Mouse (Mus musculus) mouse embryonic stem cell (cell line): ENCODE results near the gene Mgat1.
"Not testable (repeated sequence)": the region's sequence is repeated elsewhere in the genome, so short reads cannot be mapped to it uniquely, and the experiment has no call there.

Experiments used
- in situ Hi-C, 2 experiments: fragments of 300-500 bp; cut with MboI; formaldehyde crosslinking; loops; 1 replicate in 1 of 2; 3 replicates in 1 of 2; pipeline ENCODE4 v1.14.3; 2019 to 2020; ENCODE audit warnings: low sequenced_read_pairs in 2 of 2, low pct_unique_long_range_greater_than_20kb in 1 of 2, mixed read lengths in 1 of 2; ENCODE audit not compliant: unreplicated experiment in 1 of 2

The Mgat1 gene

GRCm38 (mm10) chr11:49287251-49287650 lies 43.3 kb downstream of the Mgat1 start:
- in situ Hi-C loops, result no loop called here

- in situ Hi-C loops, result no loop called here
These were observed 48.8 kb downstream of the Mgat1 start for GRCm38 (mm10) chr11:49292777-49293176.

- in situ Hi-C loops, result no loop called here
These were observed 60.5 kb downstream of the Mgat1 start, which contains the start of gene Olfr10 for GRCm38 (mm10) chr11:49304441-49304840. Gene Olfr10, plus strand, starts transcription at chr11:49304741.

GRCm38 (mm10) chr11:49308547-49308946 lies 64.6 kb downstream of the Mgat1 start:
- in situ Hi-C loops, result not testable (repeated sequence)
